Mouse (Mus musculus): ENCODE results near the gene Scly.

Gene Scly

DNA sequence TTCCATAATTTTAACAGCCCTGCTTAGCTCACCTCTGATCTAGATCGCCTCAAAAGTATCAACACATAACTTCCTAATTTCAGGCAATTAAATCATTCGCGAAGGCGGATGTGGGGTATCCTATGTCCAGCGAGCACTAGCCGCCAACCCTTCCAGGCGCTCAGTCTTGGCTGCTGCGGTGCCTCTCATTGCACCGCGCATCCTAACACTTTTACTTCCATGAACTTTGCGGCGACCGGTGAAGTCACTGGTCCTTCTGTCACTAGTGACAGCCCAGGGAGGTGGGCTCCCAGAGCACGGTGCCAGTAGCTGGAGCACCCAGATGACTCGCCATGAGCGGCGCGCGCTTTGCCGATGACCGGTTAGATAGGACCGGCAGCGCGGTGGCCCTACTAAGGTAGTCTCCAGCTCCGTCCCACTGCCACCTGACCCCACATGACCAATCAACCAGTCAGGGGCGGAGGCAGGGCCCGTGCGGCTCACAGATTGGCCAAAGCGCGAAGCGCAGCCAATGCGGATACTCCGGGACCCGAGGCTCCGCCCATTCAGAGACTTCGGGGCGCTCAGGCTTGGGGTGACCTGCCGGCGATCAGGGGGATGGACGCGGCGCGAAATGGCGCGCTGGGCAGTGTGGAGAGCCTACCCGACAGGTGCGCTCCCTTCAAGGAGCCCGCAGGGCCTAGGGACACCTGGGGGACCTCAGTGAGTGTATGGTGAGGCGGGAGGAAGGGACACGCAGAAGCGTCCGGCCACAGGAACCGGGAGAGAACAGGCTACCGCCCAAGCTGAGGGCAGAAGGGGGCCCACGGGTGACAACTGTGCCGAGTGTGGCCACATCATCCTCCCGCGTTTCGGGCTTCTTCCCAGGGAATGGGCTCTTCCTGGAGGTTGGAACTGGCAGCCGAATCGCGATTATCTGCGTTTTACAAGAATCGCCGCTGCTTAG, at the start of gene Scly:
Gene Scly (plus strand): TSS at position 540 of the 946 bp plus-strand sequence.
- no peak for DNase-seq (ENCODE audit: low read depth)

DNA sequence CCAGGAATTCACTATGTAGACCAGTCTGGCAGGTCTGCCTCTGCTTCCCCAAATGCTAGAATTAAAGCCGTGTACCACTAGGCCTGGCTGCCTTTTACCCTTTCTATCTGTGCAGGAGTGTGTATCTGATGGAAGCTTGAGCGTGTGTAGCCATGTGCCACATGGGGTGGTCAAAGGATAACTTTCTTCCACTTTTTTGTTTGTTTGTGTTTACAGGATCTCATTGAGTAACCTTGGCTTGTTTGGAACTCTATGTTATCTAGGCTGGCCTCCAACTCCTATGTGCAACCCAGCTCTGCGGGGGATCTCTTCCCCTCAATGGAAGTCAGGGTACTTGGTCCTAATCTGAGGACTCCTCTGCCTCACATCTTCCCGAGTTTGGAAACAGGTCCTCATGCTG, 49.2 kb upstream of the Scly start:
- no peak for DNase-seq (ENCODE audit: low read depth)

DNA sequence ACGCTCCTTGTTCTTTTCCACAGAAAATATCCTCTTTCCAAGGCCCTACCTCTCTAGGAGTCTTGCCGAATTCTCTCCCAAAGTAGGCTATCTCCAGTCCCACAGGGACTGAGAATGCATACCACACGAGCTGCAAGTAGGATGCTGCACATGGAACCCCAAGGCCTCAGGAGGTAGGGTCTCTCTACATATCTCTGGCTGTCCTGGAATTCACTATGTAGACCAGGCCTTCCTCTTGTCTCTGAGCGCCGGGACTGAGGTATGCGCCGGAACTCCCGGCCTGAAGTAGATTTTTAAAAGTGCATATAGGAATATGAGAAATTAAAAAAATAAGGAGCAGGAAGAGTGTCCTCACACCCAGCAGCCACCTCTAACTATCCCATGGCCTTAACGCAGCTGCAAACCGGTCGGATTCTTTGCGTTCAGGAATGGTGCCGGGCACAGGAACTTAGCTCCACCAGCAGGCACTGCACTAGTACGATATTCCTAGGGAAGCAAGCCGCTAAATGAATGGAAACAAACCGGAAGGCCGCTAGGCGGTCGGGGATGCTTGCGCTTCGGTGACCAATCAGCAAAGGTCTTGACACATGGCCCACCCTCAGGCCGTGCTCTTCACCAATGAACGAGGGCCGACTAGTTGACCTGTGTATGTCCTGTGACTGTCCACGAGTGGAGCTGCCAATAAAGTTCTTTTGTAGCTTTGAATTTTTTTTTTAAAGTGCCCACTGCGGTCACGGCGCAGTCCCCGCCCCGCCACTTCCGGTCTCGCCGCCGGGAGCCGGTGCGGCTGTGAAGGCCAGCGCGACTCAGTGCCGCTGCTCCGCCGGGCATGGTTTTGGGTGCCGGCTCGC, 48.3 kb upstream of the Scly start, which contains the start of gene Ube2f:
Gene Ube2f (plus strand): TSS at position 741 of the 851 bp plus-strand sequence.
- peak; percentile 98 for DNase-seq (ENCODE audit: low read depth)

DNA sequence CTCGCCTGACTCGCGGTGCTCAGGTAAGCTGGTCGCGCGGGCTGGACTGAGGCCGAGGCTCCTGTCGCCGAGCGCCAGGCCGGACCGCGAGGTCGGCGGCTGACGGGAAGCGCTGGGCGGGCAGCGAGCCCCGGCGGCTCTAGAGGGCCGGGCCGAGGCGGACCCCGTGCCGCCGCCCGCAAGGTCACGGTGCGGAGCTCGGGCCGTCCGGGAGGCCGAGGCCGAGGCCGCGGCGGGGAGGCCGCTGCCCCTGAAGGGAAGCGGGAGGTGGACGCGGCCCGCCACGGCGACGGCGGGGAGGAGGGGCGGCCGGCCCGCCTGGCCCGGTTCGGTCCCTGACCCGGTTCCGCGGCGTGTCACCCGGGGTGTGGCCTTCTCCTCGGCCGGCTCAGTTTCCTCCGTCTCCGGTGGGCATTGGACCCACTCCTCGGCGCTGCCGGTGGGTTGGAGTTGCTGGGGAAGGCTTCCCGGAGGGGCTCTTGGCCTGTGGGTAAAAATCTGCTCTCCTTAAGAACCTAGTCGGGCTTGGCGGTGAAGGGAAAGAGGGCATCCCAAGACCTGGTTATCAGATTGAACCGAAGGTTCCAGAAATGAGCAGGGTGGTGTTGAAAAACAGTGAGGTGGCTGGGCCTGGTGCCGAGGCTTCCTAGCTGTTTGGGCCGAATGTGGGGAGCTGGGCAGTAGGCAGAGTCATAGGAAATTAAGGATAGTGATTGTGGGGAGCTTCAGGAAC, 47.6 kb upstream of the Scly start:
- DNase-seq (ENCODE audit: low read depth) = peak; percentile 40

DNA sequence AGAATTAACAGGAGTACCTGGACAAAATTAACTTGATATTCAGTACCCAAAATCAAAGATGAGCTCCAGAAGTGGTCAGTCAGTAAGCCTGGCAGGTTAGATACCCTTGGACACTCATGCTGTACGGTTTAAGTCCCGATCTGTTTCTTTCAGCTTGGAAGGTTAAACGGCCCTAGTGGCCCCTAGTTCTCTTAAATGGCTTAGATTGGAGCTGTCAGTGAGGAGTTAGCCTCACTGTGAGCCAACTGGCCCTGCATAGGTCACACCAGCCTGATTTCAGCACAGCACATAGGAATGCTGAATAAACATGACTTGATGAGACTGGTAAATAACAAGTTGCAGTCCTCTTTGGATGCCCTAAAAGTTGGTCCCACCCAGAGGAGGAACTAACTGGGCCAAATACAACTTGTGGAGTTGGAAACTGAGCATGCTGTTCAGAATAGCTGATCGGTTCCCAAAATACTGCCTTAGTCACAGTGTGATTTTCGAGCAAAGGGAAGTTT, 46.9 kb upstream of the Scly start:
- DNase-seq (ENCODE audit: low read depth) = peak; percentile 44

DNA sequence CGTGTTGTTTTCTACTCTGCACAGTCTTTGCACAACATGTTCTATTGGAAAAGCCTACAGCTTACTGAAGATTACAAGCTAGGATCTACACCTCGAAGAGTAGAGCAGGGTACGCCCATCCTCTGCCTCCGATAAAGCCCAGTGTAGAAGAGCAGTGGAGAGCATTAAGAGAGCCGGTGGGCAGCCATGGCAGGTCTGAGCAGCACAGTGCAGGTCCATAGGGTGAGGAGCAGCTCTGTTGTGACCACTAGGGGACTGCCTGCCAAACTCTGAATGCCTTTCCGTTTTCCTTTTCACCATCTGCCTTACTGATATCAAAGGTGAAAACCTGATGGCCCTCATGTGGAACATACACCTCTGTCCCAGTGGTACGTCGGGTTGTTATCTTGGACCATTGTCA, 46.2 kb upstream of the Scly start:
- peak; percentile 52 for DNase-seq (ENCODE audit: low read depth)

DNA sequence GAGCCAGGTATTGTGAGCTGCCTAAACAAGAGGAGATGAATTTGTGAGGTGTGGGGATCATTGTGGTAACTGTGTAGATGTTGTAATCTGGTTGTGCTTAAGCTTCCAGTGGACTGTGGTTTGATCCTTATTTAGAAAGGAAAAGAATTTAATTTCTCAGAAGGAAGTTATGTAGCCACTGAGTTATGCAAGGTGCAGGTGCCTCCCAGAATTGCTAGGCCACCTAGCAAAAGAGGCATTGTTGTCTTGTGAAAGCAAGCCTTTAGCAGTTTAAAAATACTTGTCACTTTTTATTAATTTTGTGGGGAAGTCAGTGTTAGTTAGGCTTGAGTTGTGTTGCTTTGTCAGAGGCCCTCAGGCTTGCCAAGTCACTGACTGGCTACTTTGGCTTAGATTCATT, 40.2 kb upstream of the Scly start:
- DNase-seq (ENCODE audit: low read depth) = peak; percentile 45

DNA sequence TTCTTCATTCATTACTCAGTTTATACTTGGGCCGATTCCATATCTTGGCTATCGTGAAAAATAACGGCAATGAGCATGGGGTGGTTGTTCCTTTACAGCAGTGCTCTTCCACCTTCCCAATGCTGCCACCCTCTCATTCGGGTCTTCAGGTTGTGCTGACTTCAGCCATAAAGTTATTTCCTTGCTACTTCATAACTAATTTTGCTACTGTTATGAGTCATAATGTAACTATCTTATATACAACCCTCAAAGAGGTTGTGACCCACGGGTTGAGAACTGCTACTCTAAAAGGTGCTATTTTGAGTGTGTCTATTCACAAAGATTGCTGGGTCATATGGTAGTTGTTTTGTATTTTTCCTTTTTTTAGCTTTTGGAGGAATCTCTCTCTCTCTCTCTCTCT, 38.3 kb upstream of the Scly start:
- DNase-seq (ENCODE audit: low read depth) = no peak

DNA sequence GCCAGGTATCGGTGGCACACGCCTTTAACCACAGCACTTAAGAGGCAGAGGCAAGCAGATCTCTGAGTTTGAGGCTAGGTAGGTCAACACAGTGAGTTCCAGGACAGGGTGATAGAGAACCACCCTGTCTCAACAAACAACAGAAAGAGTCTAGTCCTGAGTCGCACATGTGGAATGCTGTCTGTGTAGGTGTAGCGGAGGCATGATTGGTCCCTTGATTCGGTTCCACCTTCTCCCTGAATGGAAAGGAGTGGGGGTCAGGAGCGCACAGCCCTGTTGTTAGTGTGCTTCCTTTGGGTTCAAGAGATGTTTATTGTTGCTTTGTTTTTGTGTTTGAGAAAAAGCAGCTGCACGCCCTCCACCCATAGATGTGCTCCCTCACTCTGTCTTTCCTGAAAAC, 35.6 kb upstream of the Scly start:
- DNase-seq (ENCODE audit: low read depth) = no peak

DNA sequence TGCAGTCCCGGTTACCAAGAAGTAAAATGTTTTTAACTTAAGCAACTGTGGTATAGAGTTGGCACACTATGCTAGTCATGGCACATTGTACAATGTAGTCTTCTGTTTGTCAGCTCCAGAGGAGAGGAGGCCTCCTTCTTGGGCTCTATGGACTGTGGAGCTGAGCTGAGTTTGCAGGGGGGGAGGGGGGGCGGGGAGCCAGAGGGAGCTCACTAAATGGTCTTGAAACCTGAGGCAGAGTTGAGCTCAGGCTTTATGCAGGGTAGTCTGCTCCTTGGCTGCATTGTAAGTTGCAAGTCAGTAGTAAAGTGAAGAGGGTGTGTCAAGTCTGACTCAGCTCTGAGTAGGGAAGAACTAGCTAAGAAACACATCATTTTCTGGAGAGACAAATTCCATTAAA, 25.9 kb upstream of the Scly start:
- DNase-seq (ENCODE audit: low read depth) = peak; percentile 83

DNA sequence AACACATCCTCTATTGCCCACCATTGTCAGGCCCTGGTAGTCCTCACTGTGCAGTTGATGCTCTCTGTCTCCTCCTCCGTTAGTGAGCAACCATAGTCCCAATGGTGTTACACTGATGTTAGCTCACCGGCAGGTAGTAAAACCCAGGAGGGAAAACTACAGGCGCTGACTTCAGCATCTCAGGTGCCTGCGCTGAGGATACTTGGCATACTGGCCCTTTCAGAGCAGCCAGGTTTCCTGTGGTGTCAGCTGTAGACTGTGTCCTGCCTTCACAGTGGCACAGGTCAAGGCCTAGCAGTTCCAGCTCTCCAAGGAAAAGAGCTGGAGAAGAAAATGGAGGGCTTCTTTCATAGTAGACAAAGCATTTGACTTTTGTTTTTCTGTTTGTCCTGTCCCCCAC, 21.6 kb upstream of the Scly start:
- no peak for DNase-seq (ENCODE audit: low read depth)

DNA sequence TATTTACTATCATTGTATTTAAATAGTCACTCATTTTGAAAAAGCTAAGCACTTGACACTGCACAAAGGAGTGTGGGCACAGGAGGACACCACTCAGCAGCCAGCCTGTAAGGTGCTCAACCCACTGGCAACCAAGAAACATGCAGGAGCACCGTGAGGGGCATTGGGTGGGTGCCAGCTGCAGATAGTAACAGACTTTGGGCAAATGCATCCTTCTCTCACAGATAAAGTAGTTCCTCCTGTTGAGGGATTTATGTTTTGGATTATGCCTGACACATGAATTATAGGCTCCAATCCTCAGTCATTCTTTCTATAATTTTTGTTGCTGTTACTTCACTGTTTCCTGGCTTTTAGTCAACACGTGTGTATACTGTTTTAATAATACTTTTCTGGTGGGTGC, 20.7 kb upstream of the Scly start:
- no peak for DNase-seq (ENCODE audit: low read depth)

DNA sequence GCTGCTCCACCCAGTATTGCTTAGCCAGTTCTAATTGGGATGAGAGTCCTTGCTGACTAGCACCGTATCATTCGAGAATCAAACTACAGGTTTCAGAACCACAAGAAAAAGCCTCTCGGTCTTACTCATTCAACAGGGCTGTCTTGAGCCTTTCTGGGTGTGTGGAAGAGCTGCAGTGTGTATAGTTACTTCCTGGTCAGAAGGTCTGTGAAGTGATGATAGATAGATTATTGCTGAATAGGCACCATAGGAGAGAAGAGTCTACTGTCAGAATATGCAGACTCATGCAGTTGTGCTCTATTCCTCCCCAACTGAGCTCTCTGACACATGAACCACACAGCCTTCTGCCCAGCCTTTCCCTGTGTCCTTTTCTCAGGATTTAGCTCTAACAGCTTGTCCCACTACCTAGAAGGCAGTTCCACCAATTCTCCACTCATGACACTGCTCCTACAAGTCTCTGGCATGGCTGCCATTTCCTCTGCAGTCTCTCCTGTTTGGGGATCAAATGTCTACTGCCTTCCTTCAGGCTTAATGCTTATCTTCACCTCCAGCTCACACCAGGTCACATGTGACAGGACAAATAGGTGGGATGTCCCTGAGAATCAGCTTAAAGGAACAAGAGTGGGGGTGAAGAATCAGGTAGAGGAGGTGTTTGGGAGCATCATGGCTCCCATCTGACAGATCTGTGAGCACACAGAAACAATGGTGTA, 19.6 kb upstream of the Scly start:
- DNase-seq (ENCODE audit: low read depth) = no peak

DNA sequence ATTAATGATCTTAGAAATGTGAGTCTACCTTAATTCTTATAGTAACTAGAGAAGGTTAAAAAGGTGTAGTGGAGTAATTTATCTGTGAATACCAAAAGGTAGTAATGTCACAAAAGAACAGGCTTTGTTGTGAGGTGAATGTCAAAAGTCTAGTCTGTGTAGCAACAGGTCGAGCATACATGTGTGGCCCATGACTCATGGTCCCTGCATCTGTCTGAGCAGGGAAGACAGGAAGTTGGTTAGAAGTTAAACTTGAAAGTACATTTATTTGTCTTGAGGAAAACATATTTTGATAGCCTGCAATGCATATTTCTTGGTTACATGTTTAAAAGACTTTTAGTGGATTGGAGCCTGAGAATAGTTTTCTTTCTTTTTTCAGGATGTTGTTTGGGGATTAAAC, 19.0 kb upstream of the Scly start:
- DNase-seq (ENCODE audit: low read depth) = peak; percentile 32

DNA sequence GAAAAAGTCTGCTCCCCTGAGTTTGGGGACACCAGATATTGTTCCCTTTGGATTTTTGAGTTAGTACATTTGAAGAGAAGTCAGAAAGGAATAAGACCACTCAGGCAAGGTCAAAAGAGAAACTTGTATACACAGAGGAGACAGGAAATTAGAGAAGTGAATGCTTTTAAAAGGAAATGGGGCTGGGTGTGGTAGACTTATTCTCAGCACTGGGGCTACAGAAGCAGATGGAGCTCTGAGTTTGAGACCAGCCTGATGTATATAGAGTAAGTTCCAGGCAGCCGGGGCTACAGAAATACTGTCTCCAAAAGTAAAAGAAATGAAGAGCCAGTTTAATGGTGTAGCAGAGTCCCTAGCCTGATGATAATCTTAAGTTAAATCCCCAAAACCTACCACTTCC, 15.6 kb upstream of the Scly start:
- DNase-seq (ENCODE audit: low read depth) = no peak

DNA sequence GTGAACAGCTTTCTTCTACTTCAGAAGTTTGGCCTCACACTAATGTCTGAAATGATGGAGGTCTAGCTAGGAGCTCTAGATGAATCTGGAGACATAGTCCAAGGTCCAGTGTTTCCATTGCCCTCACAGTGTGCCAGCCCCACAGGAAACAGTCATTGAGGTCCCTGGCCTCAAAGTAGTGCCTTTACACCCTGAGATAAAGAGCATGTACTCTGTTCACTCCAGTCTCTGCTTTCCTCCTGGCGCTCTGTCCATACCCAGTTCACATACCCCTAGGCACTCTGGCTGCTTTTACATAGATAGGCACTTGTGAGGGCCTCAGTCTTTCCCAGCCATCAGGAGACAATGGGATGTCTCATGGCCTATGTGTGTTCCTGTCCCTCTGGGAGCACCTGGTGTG, 8.8 kb upstream of the Scly start:
- no peak for DNase-seq (ENCODE audit: low read depth)

DNA sequence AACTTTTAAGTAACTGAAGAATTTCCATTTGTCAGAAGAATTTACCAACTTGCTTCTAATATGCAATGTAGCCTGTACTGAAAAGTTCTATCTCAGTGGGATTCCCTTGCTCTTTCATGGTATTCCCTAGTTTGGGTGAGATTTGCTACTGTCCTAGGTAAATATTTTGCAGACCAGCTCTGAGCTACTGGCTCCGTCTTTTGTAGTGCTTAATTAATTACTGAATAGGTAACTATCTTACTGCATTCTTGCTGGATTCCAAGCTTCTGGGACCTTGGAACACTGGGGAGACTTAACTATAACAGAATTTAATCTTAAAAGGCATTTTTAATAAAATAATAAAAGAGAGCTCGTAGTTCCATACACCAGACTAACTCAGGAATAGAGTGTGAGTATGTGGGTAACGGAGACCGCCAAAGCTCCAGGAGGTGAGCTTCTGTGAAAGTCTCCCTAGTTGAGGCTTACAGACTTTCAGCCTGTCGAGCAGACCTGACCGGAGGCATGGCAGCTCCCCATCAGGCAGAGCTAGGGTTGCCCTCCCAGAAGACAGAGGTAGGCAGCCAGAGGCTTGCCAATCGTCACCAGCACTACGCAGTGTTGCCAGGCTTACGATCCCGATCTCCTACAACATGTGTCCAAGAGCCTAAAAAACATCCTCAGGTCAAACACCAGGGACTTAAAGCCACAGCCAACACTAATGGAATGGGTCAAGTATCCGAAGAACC, 5.9 kb upstream of the Scly start:
- DNase-seq (ENCODE audit: low read depth) = no peak

DNA sequence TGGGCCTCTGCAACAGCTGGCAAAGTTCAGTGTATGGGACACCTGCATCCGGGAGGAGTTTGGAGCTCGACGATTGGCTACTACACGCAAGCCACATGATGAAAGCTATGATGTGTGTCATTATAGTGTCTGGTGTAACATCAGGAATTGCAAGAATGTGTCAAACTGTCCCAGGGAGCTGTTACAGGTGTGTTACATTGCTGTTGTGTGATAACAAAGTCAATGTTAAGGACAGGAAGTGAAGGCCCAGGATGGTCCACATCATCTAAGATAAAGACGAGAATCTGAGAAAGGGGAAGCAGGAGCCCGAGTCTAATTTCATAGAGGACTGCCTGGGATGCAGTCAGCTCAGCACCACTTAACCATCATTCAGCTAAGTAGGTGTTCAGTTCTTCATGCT, 2.6 kb upstream of the Scly start:
- DNase-seq (ENCODE audit: low read depth) = no peak

DNA sequence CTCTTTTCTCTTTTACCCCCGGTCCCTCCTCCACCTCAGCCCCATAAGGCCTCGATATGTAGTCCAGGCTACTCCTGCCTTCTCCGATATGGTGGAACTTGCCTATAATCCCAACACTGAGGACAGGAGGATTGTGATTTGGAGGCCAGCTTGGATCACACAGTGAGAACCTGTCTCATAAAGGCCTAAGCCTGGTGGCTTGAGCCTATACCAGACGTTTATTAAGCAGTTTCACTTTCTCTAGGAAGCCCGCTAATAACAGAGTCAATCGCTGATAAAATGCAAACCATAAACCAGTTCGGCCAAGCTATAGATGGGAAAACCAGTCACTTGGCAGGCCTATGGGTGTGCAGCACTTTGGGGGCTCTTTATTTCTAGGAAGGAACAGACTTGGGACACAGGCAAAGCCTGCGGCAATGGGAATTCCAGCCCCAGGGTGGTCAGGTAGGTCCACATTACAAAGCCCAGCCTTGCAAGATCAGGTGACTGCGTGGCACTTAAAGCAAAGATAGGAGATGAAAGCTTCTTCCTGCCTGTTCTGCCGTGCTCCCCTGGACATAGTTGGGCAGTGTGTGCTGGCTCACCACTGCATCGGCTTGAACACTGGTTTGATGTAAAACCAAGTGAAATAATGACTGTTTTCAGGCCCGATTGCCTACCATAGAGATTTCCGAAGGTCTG, 1.0 kb downstream of the Scly start:
- DNase-seq (ENCODE audit: low read depth) = no peak

Measured in NIH3T3 (cell line).